Mouse (Mus musculus) embryonic fibroblast, embryonic 13.5 days (primary cell): ENCODE measurements around the gene Mcf2l. TPM values are rescaled to one million over a fixed set of nuclear protein-coding genes. Genes with fewer than 3 reads are reported as not detected.
A peak's percentile ranks its signal among the peaks of the same experiment; 100 is the strongest.

Experiments used
- H3K27ac ChIP-seq: 2 replicates; pipeline ENCODE4 v1.5.1; 2012; ENCODE audit warnings: low read length, control low read depth, inconsistent platforms; ENCODE audit not compliant: insufficient read depth
- H3K4me1 ChIP-seq: 2 replicates; pipeline ENCODE4 v1.6.1; 2011; ENCODE audit warnings: low read length; ENCODE audit not compliant: control insufficient read depth, insufficient read depth
- H3K4me3 ChIP-seq: 2 replicates; pipeline ENCODE4 v1.5.1; 2011; ENCODE audit warnings: mild to moderate bottlenecking, control low read depth, low read length; ENCODE audit not compliant: insufficient read depth
- CTCF ChIP-seq: IDR thresholded peaks from 2 replicates; pipeline ENCODE4 v1.5.1; 2011; ENCODE audit warnings: mild to moderate bottlenecking, control low read depth, low read length, moderate library complexity, borderline replicate concordance; ENCODE audit not compliant: insufficient read depth
- POLR2A ChIP-seq: IDR thresholded peaks from 2 replicates; pipeline ENCODE4 v1.6.1; 2011; ENCODE audit warnings: low read depth, mild to moderate bottlenecking, control low read depth, low read length, moderate library complexity
- polyA plus RNA-seq: library from polyadenylated mRNA; stranded (reverse); fragments of >200 nt; gene quantifications from 2 replicates; pipeline ENCODE4 v1.2.4, GENCODE M21; 2011; ENCODE audit warnings: low read depth; ENCODE audit not compliant: missing spikeins, insufficient read length

Gene Mcf2l
- polyA plus RNA-seq, 1 experiment = 3.0 TPM

DNA sequence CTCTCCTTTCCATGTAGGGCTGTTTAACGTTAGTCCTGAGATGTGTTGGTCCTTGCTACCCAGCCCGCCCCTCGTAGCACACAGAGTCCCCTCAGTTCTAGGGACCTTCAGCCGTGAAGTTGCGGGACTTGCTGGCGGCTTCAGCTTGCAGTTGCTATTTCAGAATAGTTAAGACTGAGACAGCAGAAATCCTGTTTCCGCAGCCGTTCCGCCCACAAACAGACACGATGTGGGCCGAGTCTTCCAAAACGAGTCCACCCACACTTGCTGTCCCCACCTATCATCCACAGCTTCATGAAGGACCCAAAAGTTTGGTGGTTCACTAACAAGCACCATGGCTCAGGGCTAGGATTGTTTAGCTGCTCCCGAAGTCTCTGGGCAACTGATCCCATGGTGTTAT is 111.7 kb downstream of the Mcf2l start:
- no peak overlapping the region for H3K27ac ChIP-seq
- TF ChIP-seq CTCF = no peak
- no peak for TF ChIP-seq POLR2A
- no peaks in the 10 kb centered on the region for H3K4me1 ChIP-seq
- H3K4me3 ChIP-seq = no peak overlapping the region

DNA sequence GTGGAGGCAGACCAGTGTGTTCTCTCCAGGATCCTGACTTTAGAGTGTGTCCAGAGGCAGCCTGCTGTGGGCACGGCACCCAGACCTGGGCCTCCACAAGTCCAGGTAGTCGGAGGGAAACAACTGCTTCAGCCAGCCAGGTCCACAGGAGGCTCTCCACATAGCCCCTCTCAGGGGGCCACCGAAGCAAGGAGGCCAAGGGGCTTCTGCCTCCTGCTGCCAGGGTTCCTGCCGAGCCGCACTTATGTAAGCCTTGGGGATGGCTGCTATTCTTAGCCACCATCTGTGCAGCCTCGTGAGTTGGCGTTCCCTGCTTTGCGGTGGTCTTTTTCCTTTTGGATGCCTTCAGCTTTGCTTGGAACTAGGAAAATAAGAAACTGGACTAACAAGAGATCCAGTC is 114.0 kb downstream of the Mcf2l start:
- Histone ChIP-seq H3K4me1 (no peaks in the 10 kb centered on the region), H3K27ac (no peak overlapping the region), H3K4me3 (no peak overlapping the region)
- TF ChIP-seq CTCF (no peak), POLR2A (no peak)

DNA sequence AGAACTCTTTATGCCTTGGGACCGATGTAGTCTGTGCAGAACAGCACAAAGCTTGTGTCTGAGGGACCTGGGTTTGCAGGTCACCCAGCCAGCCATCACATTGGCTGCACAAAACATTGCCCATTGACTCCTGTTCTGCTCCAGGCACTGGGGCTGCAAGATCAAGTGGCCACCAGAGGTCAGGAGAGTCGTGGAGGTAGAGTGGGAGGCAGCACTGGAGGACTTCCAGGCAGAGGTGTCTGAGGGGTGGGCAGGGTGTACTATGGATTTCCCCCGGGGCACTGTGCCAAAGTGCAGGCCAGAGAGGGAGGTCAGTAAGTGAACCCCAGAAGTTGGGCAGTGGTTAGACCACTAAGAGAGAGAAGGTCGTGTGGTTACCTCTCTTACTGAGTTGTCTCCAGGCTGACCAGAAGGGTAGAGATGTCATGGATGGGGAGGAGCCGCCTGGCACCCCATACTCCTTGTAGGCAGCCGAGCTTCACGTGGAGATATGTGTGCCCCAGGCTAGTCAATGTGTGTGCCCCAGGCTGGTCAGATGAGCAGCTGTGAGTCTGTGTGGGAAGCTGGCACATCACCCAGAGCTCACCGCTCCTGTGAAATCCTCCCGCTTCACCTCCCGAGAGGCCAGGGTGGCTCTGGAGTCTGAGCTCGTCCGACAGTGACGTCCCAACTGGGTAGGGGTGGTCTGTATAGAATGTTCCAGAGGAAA is 115.3 kb downstream of the Mcf2l start:
- TF ChIP-seq POLR2A (no peak), CTCF (peak; percentile 74)
- Histone ChIP-seq H3K4me3 (no peak overlapping the region), H3K4me1 (no peaks in the 10 kb centered on the region), H3K27ac (no peak overlapping the region)

DNA sequence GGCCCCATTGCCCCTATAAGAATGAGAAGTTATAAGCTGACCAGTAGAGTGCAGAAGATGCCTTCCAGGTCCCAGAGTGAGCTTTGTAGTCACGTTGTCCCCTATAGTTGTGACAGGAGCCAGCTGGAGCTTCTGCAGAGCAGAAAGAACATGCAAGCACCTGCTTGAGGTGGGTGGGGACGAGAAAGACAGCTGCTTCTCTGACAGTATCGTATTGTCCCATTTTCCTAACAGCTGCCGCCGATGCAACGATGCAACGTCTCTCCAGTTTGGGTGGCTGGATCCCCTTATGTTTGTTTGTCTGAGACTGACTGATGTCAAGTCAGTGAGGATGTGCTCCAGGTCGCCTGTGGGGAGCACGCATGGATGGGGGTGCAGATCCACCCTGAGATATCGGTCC is 117.8 kb downstream of the Mcf2l start:
- H3K4me1 ChIP-seq = peaks cover 13% of the 10 kb centered on the region
- no peak for TF ChIP-seq POLR2A
- no peak for TF ChIP-seq CTCF
- no peak overlapping the region for H3K4me3 ChIP-seq
- no peak overlapping the region for H3K27ac ChIP-seq

DNA sequence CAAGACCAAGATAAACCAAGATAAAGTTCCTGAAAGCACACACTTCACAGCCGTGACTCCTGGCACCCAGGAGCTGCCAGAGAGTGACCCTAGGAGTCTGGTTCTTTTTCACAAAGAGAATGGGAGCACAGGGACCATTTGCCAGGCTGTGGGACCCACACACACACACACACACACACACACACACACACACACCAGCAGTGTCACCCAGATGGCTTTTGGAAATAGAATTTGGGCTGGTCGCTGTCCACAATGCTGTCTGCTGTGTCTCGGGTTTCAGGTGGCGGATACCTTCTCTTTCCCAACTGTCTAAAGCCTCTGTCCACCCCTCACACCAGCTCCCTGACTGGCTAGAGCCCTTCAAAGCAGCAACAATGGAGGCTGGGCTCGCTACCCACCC is 120.9 kb downstream of the Mcf2l start:
- Histone ChIP-seq H3K4me3 (no peak overlapping the region), H3K27ac (no peak overlapping the region)

DNA sequence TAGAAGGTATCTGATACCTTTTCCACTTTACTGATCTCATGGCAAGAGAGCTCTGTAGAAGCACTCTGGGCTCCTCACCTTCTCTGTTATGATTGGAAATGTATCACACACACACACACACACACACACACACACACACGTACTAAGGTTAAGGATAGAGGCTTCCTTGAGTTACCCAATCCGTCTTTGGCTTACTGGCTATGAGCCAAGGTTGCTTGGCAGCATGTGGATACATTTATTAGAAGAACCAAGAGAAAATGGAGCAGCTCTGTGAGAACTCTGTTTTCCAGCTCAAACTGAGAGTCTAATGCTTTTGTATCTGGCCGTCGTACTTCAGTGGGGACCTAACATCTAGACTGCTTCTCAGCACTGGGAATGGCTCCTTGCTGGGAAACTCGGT is 121.9 kb downstream of the Mcf2l start:
- H3K27ac ChIP-seq = peak overlapping the region; percentile 88

More for the DNA sequence above, 120.9 kb downstream of the Mcf2l start:
- TF ChIP-seq CTCF = no peak
- no peak for TF ChIP-seq POLR2A
- peaks cover 17% of the 10 kb centered on the region for H3K4me1 ChIP-seq

DNA sequence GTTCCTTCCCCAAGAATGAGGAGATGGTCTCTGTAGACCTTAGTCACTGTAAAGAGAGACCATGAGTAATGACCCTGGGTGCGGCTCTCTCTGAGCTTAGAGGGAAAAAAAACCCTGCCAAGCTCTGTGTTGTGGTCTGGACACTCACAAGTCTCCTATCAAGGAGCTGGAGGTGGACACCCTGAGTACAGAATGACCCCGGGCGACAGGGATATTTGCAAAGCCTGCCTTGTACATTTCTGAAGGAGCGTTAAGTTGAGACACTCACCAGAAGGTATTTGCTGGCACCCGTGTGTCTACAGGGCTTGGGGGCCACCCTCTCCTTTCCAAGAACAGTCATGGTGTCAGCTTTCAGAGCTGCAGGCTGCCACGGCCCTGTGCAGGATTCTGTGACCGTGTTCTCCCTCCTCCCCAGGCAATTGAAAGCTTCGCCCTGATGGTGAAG is 123.2 kb downstream of the Mcf2l start:
- TF ChIP-seq CTCF = no peak
- TF ChIP-seq POLR2A = no peak
- Histone ChIP-seq H3K4me1 (peaks cover 17% of the 10 kb centered on the region), H3K4me3 (peak overlapping the region; percentile 14), H3K27ac (peak overlapping the region; percentile 81)

More for the DNA sequence above, 121.9 kb downstream of the Mcf2l start:
- Histone ChIP-seq H3K4me1 (peaks cover 17% of the 10 kb centered on the region), H3K4me3 (no peak overlapping the region)
- TF ChIP-seq CTCF (no peak), POLR2A (no peak)

DNA sequence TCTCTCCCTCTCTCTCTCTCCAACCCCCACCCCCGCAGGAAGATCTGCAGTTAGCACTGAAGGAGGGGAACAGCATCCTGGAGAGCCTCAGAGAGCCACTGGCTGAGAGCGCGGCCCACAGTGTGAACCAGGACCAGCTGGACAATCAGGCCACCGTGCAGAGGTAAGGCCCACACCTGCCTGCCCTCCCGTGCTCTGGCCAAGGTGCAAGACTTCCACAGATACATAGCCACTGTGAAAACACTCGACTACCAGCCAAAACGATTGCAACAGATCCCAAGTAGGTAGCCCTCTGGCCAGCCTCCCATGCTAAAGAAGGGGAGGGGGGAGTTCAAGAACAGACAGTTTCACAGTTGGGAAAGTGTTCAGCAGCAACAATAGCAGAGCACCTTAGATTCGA is 124.7 kb downstream of the Mcf2l start:
- no peak overlapping the region for H3K4me3 ChIP-seq
- H3K4me1 ChIP-seq = peaks cover 17% of the 10 kb centered on the region
- no peak for TF ChIP-seq POLR2A
- no peak for TF ChIP-seq CTCF
- no peak overlapping the region for H3K27ac ChIP-seq

DNA sequence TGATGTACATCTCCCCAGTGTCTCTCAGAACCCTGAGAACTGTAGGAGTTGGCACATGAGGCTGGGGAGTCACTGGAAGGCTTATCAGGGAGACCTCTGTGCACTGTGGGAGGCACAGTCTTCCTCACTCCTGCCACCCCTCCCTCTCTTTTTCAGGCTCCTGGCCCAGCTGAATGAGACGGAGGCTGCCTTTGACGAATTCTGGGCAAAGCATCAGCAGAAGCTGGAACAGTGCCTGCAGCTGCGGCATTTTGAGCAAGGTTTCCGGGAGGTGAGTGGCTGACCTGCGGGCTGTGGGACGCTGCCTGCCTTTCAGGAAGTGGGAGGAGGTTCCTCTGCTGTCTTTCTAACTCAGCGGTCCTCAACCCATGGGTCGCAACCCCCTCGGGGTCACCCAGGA is 126.2 kb downstream of the Mcf2l start:
- TF ChIP-seq CTCF (no peak), POLR2A (no peak)
- no peak overlapping the region for H3K4me3 ChIP-seq
- H3K4me1 ChIP-seq = peaks cover 16% of the 10 kb centered on the region
- no peak overlapping the region for H3K27ac ChIP-seq

DNA sequence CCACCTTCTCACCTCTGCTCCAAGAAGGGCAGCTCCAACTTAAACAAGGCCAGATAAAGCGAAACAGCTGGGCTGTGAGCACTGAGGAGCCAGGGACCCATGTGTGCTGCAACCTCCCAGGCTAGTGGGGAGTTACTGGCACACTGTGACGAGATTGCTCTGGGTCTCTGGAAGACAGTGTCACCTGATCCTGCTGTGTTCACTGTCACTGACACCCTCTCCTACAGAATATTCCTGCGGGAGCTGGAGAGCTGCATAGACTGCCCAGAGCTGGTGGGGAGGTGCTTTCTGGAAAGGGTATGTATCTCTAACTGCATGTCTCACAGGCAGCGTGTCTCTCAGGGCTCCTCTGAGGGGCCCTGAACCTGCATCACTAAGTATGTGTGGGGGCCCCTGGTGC is 133.9 kb downstream of the Mcf2l start:
- Histone ChIP-seq H3K4me3 (no peak overlapping the region), H3K4me1 (no peaks in the 10 kb centered on the region), H3K27ac (no peak overlapping the region)
- TF ChIP-seq POLR2A (no peak), CTCF (no peak)
